Mouse (Mus musculus): ENCODE data around the gene Zfp991. TPM values are rescaled to one million over a fixed set of nuclear protein-coding genes. Genes with fewer than 3 reads are reported as not detected.
"Not testable (repeated sequence)": the region's sequence is repeated elsewhere in the genome, so short reads cannot be mapped to it uniquely, and the experiment has no call there.

Zfp991 gene
- 6.2 and 6.8 TPM in 2 replicates for polyA plus RNA-seq (2015; fragmentation: Nextera tagmentation; extraction: Ambion mirVana)

GRCm38 (mm10) chr4:147131837-147132459 lies at the start of gene Zfp991:
Gene Zfp991 (plus strand): TSS chr4:147132038.
- peak within 1 kb of the TSS; percentile 51 for H3K4me2 ChIP-seq
- ATAC-seq (ENCODE audit: low read depth): peak; percentile 57; the same call in 1 of the 2 replicates

GRCm38 (mm10) chr4:147095641-147096040 lies 36.2 kb upstream of the Zfp991 start:
- not testable (repeated sequence) for H3K36me3 ChIP-seq; H3K4me2 ChIP-seq; H3K9me3 ChIP-seq (replicated peaks); DNase-seq; H3K27me3 ChIP-seq; ATAC-seq (ENCODE audit: low read depth); H3K9ac ChIP-seq; H3K4me1 ChIP-seq (replicated peaks); H3K27ac ChIP-seq; H3K4me3 ChIP-seq (replicated peaks)
- 43% methylated on average over 2 of the region's 2 CpGs for WGBS (ENCODE audit: insufficient replicate concordance)

More at GRCm38 (mm10) chr4:147131837-147132459, at the start of gene Zfp991:
- H3K4me3 ChIP-seq (replicated peaks): peak within 1 kb of the TSS; percentile 52
- H3K27me3 ChIP-seq; H3K27ac ChIP-seq; H3K4me1 ChIP-seq (replicated peaks); DNase-seq; H3K9me3 ChIP-seq (replicated peaks); H3K9ac ChIP-seq; H3K36me3 ChIP-seq: not testable (repeated sequence)
- WGBS (ENCODE audit: insufficient replicate concordance): 19% methylated on average over 2 of the region's 15 CpGs

GRCm38 (mm10) chr4:147101666-147102626 lies 29.9 kb upstream of the Zfp991 start:
- WGBS (ENCODE audit: insufficient replicate concordance): 1% methylated on average over 82 of the region's 109 CpGs
- not testable (repeated sequence) for H3K36me3 ChIP-seq; ATAC-seq (ENCODE audit: low read depth); H3K27ac ChIP-seq; H3K9me3 ChIP-seq (replicated peaks); H3K27me3 ChIP-seq; H3K4me1 ChIP-seq (replicated peaks); DNase-seq; H3K9ac ChIP-seq
- Histone ChIP-seq H3K4me2 (peak overlapping the region; percentile 63), H3K4me3 (replicated peaks) (peak overlapping the region; percentile 45)

- not testable (repeated sequence) for H3K9ac ChIP-seq; H3K9me3 ChIP-seq (replicated peaks); ATAC-seq (ENCODE audit: low read depth); H3K36me3 ChIP-seq; H3K27me3 ChIP-seq; H3K27ac ChIP-seq; H3K4me1 ChIP-seq (replicated peaks); H3K4me3 ChIP-seq (replicated peaks); H3K4me2 ChIP-seq; DNase-seq
- WGBS (ENCODE audit: insufficient replicate concordance): 31% methylated on average over 4 of the region's 4 CpGs
Measured at GRCm38 (mm10) chr4:147103814-147104213, 28.0 kb upstream of the Zfp991 start.

GRCm38 (mm10) chr4:147117839-147118238 lies 14.0 kb upstream of the Zfp991 start:
- DNase-seq, H3K4me2 ChIP-seq: not testable (repeated sequence)
- 55% methylated on average over 2 of the region's 3 CpGs for WGBS (ENCODE audit: insufficient replicate concordance)

GRCm38 (mm10) chr4:147122286-147122685 lies 9.6 kb upstream of the Zfp991 start:
- H3K4me3 ChIP-seq (replicated peaks); H3K27ac ChIP-seq; H3K4me1 ChIP-seq (replicated peaks); H3K4me2 ChIP-seq; ATAC-seq (ENCODE audit: low read depth); H3K9ac ChIP-seq; H3K27me3 ChIP-seq; H3K36me3 ChIP-seq; H3K9me3 ChIP-seq (replicated peaks); DNase-seq: not testable (repeated sequence)
- WGBS (ENCODE audit: insufficient replicate concordance): 49% methylated on average over 1 of the region's 1 CpGs

More at GRCm38 (mm10) chr4:147117839-147118238, 14.0 kb upstream of the Zfp991 start:
- H3K9ac ChIP-seq; H3K4me1 ChIP-seq (replicated peaks); H3K27ac ChIP-seq; H3K36me3 ChIP-seq; H3K4me3 ChIP-seq (replicated peaks); H3K9me3 ChIP-seq (replicated peaks); H3K27me3 ChIP-seq; ATAC-seq (ENCODE audit: low read depth): not testable (repeated sequence)

GRCm38 (mm10) chr4:147123797-147124196 lies 8.0 kb upstream of the Zfp991 start:
- not testable (repeated sequence) for H3K36me3 ChIP-seq; H3K27me3 ChIP-seq; H3K4me3 ChIP-seq (replicated peaks); H3K9me3 ChIP-seq (replicated peaks); H3K27ac ChIP-seq; ATAC-seq (ENCODE audit: low read depth); H3K4me2 ChIP-seq; H3K9ac ChIP-seq; DNase-seq; H3K4me1 ChIP-seq (replicated peaks)

GRCm38 (mm10) chr4:147124400-147125306 lies 7.2 kb upstream of the Zfp991 start:
- H3K27me3 ChIP-seq; H3K36me3 ChIP-seq; H3K4me1 ChIP-seq (replicated peaks); H3K27ac ChIP-seq; H3K9me3 ChIP-seq (replicated peaks): not testable (repeated sequence)
- peak; percentile 61 for DNase-seq
- WGBS (ENCODE audit: insufficient replicate concordance): 9% methylated on average over 46 of the region's 48 CpGs
- peak overlapping the region; percentile 66 for H3K4me2 ChIP-seq
- peak overlapping the region; percentile 58 for H3K9ac ChIP-seq
- ATAC-seq (ENCODE audit: low read depth): peak; percentile 94
- H3K4me3 ChIP-seq (replicated peaks): peak overlapping the region; percentile 55

- not testable (repeated sequence) for ATAC-seq (ENCODE audit: low read depth); H3K9me3 ChIP-seq (replicated peaks); H3K36me3 ChIP-seq; H3K27ac ChIP-seq; H3K4me1 ChIP-seq (replicated peaks); DNase-seq; H3K27me3 ChIP-seq
- H3K4me3 ChIP-seq (replicated peaks): peak overlapping the region; percentile 55
- 22% methylated on average over 4 of the region's 4 CpGs for WGBS (ENCODE audit: insufficient replicate concordance)
- peak overlapping the region; percentile 58 for H3K9ac ChIP-seq
- H3K4me2 ChIP-seq: peak overlapping the region; percentile 66
Measured at GRCm38 (mm10) chr4:147125326-147125725, 6.5 kb upstream of the Zfp991 start.

GRCm38 (mm10) chr4:147125870-147126269 lies 6.0 kb upstream of the Zfp991 start:
- H3K4me2 ChIP-seq; DNase-seq; H3K4me1 ChIP-seq (replicated peaks); H3K27me3 ChIP-seq; H3K9ac ChIP-seq; H3K9me3 ChIP-seq (replicated peaks); H3K36me3 ChIP-seq; H3K27ac ChIP-seq; H3K4me3 ChIP-seq (replicated peaks); ATAC-seq (ENCODE audit: low read depth): not testable (repeated sequence)
- WGBS (ENCODE audit: insufficient replicate concordance): 69% methylated on average over 4 of the region's 4 CpGs

- DNase-seq; H3K9me3 ChIP-seq (replicated peaks); H3K36me3 ChIP-seq; ATAC-seq (ENCODE audit: low read depth); H3K4me3 ChIP-seq (replicated peaks); H3K27ac ChIP-seq; H3K9ac ChIP-seq; H3K27me3 ChIP-seq; H3K4me1 ChIP-seq (replicated peaks); H3K4me2 ChIP-seq: not testable (repeated sequence)
- whole genome bisulfite sequencing (ENCODE audit: insufficient replicate concordance): 58% methylated on average over 2 of the region's 2 CpGs
Measured at GRCm38 (mm10) chr4:147126435-147126834, 5.4 kb upstream of the Zfp991 start.

Data from liver, embryonic 13.5 days (tissue).